10 mouse cellular contexts compared by ENCODE assay signal in the genomic region with DNA sequence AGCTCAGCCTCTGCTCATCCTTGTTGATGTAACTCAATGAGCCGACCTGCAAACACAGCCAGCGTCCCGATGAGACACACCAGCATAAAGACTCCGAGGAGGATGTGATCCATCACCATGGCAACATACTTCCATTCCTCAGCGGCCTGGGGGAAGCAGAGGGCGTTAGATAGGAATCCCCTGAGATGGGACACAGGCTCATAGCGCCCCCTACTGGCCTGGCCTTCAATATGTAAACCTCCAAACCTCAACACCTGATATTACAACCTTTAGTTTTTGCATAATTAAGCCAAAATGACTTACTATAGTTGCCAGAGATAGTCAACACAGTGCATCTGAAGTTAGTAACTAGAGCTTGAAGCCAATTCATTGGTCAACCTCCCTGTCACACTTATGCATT. TPM values are rescaled to one million over a fixed set of nuclear protein-coding genes. Genes with fewer than 3 reads are reported as not detected.
DNase-seq lines count a peak whose midpoint lies in the region; ATAC-seq lines count a peak whose summit lies in the region.
"Had no signal": no experiment of that assay in that cellular context is flagged by ENCODE, and none has a peak within 500 bp of the region (broad histone marks: within the 10 kb centered on the region; RNA-seq: fewer than 3 reads in every experiment).

No protein-coding gene starts in this region.

- no peak for ATAC-seq in midbrain, embryonic 13.5 days
- ATAC-seq in hindbrain, embryonic 14.5 days (ENCODE audit: low FRiP score) = no peak
- no peak for ATAC-seq in heart, embryonic 12.5 days (ENCODE audit: insufficient number of reproducible peaks, low FRiP score)

- WGBS in midbrain, embryonic 10.5 days = 19% methylated on average over 7 of the region's 7 CpGs
- WGBS in midbrain, embryonic 13.5 days = 10% methylated on average over 7 of the region's 7 CpGs
- 6% methylated on average over 7 of the region's 7 CpGs for WGBS in hindbrain, embryonic 14.5 days
- WGBS in heart, embryonic 12.5 days = 18% methylated on average over 7 of the region's 7 CpGs

- H3K27me3 ChIP-seq in midbrain, embryonic 10.5 days (ENCODE audit: low read depth, poor library complexity, severe bottlenecking) = 0 out of 2 replicates have a peak, but pooled peaks cover 4% of the 10 kb centered on the region
- H3K27me3 ChIP-seq in midbrain, embryonic 13.5 days = peaks cover 17% of the 10 kb centered on the region
- H3K27me3 ChIP-seq in hindbrain, embryonic 14.5 days (ENCODE audit: control insufficient read depth, insufficient read depth, low read length) = no peaks in the 10 kb centered on the region
- peaks cover 14% of the 10 kb centered on the region; the same call in 1 of the 2 replicates for H3K27me3 ChIP-seq in heart, embryonic 12.5 days (replicated peaks)
- H3K27me3 ChIP-seq: lung, embryonic 15.5 days had no signal

- DNase-seq in adrenal gland, postnatal 14 days = peak; percentile 54
- no peak for DNase-seq in adrenal gland, postnatal 10 days
- DNase-seq in midbrain, embryonic 10.5 days (ENCODE audit: low spot score) = peak; percentile 51
- peak; percentile 47 to 55 for DNase-seq in kidney, postnatal 25 days
- peak; percentile 60 for DNase-seq in testis, postnatal 10 days (ENCODE audit: low spot score)
- no peak for DNase-seq in hindbrain, embryonic 14.5 days (ENCODE audit: low spot score)

- no peaks in the 10 kb centered on the region for H3K36me3 ChIP-seq in midbrain, embryonic 10.5 days
- H3K36me3 ChIP-seq in midbrain, embryonic 13.5 days = no peaks in the 10 kb centered on the region
- H3K36me3 ChIP-seq in hindbrain, embryonic 14.5 days (replicated peaks; ENCODE audit: control insufficient read depth, insufficient read depth) = no peaks in the 10 kb centered on the region
- H3K36me3 ChIP-seq in heart, embryonic 12.5 days = no peaks in the 10 kb centered on the region
- H3K36me3 ChIP-seq: heart, embryonic 13.5 days; lung, embryonic 15.5 days had no signal

- no peaks in the 10 kb centered on the region for H3K9me3 ChIP-seq in midbrain, embryonic 10.5 days (replicated peaks)
- H3K9me3 ChIP-seq in midbrain, embryonic 13.5 days = no peaks in the 10 kb centered on the region
- no peaks in the 10 kb centered on the region for H3K9me3 ChIP-seq in hindbrain, embryonic 14.5 days (ENCODE audit: control insufficient read depth, low read length)
- no peaks in the 10 kb centered on the region for H3K9me3 ChIP-seq in heart, embryonic 12.5 days (replicated peaks)
- H3K9me3 ChIP-seq: heart, embryonic 13.5 days; lung, embryonic 15.5 days had no signal

- H3K9ac ChIP-seq in midbrain, embryonic 13.5 days (replicated peaks) = no peak overlapping the region
- no peak overlapping the region for H3K9ac ChIP-seq in hindbrain, embryonic 14.5 days
- H3K9ac ChIP-seq in heart, embryonic 12.5 days = no peak overlapping the region
- H3K9ac ChIP-seq: heart, embryonic 13.5 days; lung, embryonic 15.5 days had no signal

- no peak overlapping the region for H3K27ac ChIP-seq in midbrain, embryonic 10.5 days (replicated peaks)
- no peak overlapping the region for H3K27ac ChIP-seq in midbrain, embryonic 13.5 days
- H3K27ac ChIP-seq in hindbrain, embryonic 14.5 days = no peak overlapping the region
- no peak overlapping the region for H3K27ac ChIP-seq in heart, embryonic 12.5 days (ENCODE audit: poor library complexity, severe bottlenecking)
- H3K27ac ChIP-seq: heart, embryonic 13.5 days; lung, embryonic 15.5 days had no signal

- no peak overlapping the region for H3K4me3 ChIP-seq in midbrain, embryonic 10.5 days
- no peak overlapping the region for H3K4me3 ChIP-seq in midbrain, embryonic 13.5 days (replicated peaks)
- no peak overlapping the region for H3K4me3 ChIP-seq in hindbrain, embryonic 14.5 days (replicated peaks; ENCODE audit: low read length)
- no peak overlapping the region for H3K4me3 ChIP-seq in heart, embryonic 12.5 days
- H3K4me3 ChIP-seq: heart, embryonic 13.5 days; lung, embryonic 15.5 days had no signal

- H3K4me2 ChIP-seq in midbrain, embryonic 13.5 days (replicated peaks) = no peak overlapping the region
- no peak overlapping the region for H3K4me2 ChIP-seq in hindbrain, embryonic 14.5 days (replicated peaks)
- no peak overlapping the region for H3K4me2 ChIP-seq in heart, embryonic 12.5 days
- H3K4me2 ChIP-seq: heart, embryonic 13.5 days; lung, embryonic 15.5 days had no signal

- peaks cover 19% of the 10 kb centered on the region for H3K4me1 ChIP-seq in midbrain, embryonic 10.5 days
- peaks cover 18% of the 10 kb centered on the region for H3K4me1 ChIP-seq in midbrain, embryonic 13.5 days (replicated peaks)
- 0 out of 2 replicates have a peak, but pooled peaks cover 8% of the 10 kb centered on the region for H3K4me1 ChIP-seq in hindbrain, embryonic 14.5 days (replicated peaks; ENCODE audit: control insufficient read depth, insufficient read depth, low read length)
- H3K4me1 ChIP-seq in heart, embryonic 12.5 days (replicated peaks) = peaks cover 8% of the 10 kb centered on the region

RNA-seq across cellular contexts. Expression of a gene that starts 14.0 kb away (rescaled TPM):
- total RNA-seq in adrenal gland, postnatal 14 days (2021) = not detected in 2 replicates
- 1 to 10 TPM in 1 of 2 experiments, under 1 TPM in 1; 0.39 to 1.6 TPM for total RNA-seq in adrenal gland, postnatal 10 days (2021)
- polyA plus RNA-seq in midbrain, embryonic 10.5 days (2016; fragmentation: Nextera tagmentation; extraction: Ambion mirVana) = 0.40 and 0.84 TPM in 2 replicates
- polyA plus RNA-seq in midbrain, embryonic 13.5 days (2015; fragmentation: Nextera tagmentation; extraction: Ambion mirVana) = 0.12 TPM in 2 replicates
- 0.18 and 0.32 TPM in 2 replicates for polyA plus RNA-seq in hindbrain, embryonic 14.5 days (2014; fragmentation: Nextera tagmentation; extraction: Ambion mirVana)
- 0.06 and 0.14 TPM in 2 replicates for polyA plus RNA-seq in heart, embryonic 12.5 days (2016; fragmentation: Nextera tagmentation; extraction: Ambion mirVana)

RNA-seq across cellular contexts. Expression of a gene that starts 36.6 kb away (rescaled TPM):
- total RNA-seq in adrenal gland, postnatal 14 days (2021) = 21.6 and 29.3 TPM in 2 replicates
- 10 to 100 TPM; 21.1 to 21.3 TPM for total RNA-seq in adrenal gland, postnatal 10 days (2021)
- polyA plus RNA-seq in midbrain, embryonic 10.5 days (2016; fragmentation: Nextera tagmentation; extraction: Ambion mirVana) = 7.4 and 7.6 TPM in 2 replicates
- 2.0 and 2.5 TPM in 2 replicates for polyA plus RNA-seq in midbrain, embryonic 13.5 days (2015; fragmentation: Nextera tagmentation; extraction: Ambion mirVana)
- 3.8 and 3.9 TPM in 2 replicates for polyA plus RNA-seq in hindbrain, embryonic 14.5 days (2014; fragmentation: Nextera tagmentation; extraction: Ambion mirVana)
- polyA plus RNA-seq in heart, embryonic 12.5 days (2016; fragmentation: Nextera tagmentation; extraction: Ambion mirVana) = 7.3 and 8.2 TPM in 2 replicates

Comparison
In these comparisons a context has a peak if more than half of its experiments do, and no peak if none do; other contexts are left out.
1. DNase-seq: peak in adrenal gland, postnatal 14 days (single experiment), midbrain, embryonic 10.5 days (single experiment), kidney, postnatal 25 days (2 of 2) and testis, postnatal 10 days (single experiment); none in adrenal gland, postnatal 10 days (single experiment) and hindbrain, embryonic 14.5 days (single experiment).